Mouse (Mus musculus) bone marrow, adult 2 months (tissue): ENCODE results near the gene Tph1. TPM values are rescaled to one million over a fixed set of nuclear protein-coding genes. Genes with fewer than 3 reads are reported as not detected.

Experiments
- H3K27ac ChIP-seq: fragments of 200-500 bp; 2 replicates; pipeline ENCODE4 v1.5.1; 2012; ENCODE audit warnings: low read depth, mild to moderate bottlenecking, control low read depth, inconsistent platforms, low read length; ENCODE audit not compliant: control insufficient read depth, poor library complexity, insufficient read depth
- H3K4me1 ChIP-seq: fragments of 200-500 bp; 2 replicates; pipeline ENCODE4 v1.6.1; 2011; ENCODE audit warnings: low read length; ENCODE audit not compliant: control insufficient read depth, insufficient read depth
- H3K4me3 ChIP-seq: fragments of 200-500 bp; replicated peaks from 2 replicates; pipeline ENCODE3; 2011; ENCODE audit warnings: mild to moderate bottlenecking, low read depth, low read length, control low read depth; ENCODE audit not compliant: control insufficient read depth
- CTCF ChIP-seq: fragments of 200-500 bp; IDR thresholded peaks from 2 replicates; pipeline ENCODE4 v1.5.1; 2011; ENCODE audit warnings: low read length, control low read depth; ENCODE audit not compliant: control insufficient read depth, insufficient read depth
- POLR2A ChIP-seq: fragments of 200-500 bp; IDR thresholded peaks from 2 replicates; pipeline ENCODE4 v1.6.1; 2011; ENCODE audit warnings: low read depth, mild to moderate bottlenecking, control low read depth, low read length, borderline replicate concordance; ENCODE audit not compliant: control insufficient read depth
- WGBS: fragments of 180-500 bp; shearing (Covaris S2); methylation state at CpG from one replicate; pipeline ENCODE4 v1.1.7; 2018; 5-methylcytosine and 5-hydroxymethylcytosine counted together
- polyA plus RNA-seq: library from polyadenylated mRNA; stranded (reverse); fragments of >200 nt; gene quantifications from 2 replicates; pipeline ENCODE4 v1.2.4, GENCODE M21; 2011; ENCODE audit warnings: low replicate concordance; ENCODE audit not compliant: missing spikeins, insufficient read depth, insufficient read length

Tph1 gene
- not detected in 2 replicates for polyA plus RNA-seq

- no peaks in the 10 kb centered on the region for H3K4me1 ChIP-seq
- TF ChIP-seq CTCF, result no peak
- no peak for TF ChIP-seq POLR2A
- H3K27ac ChIP-seq, result no peak within 1 kb of the TSS
- WGBS, result 31% methylated on average over 10 of the region's 10 CpGs
- no peak within 1 kb of the TSS for H3K4me3 ChIP-seq
Measured at GRCm38 (mm10) chr7:46672160-46672672, at the start of gene Tph1. Tph1 (minus strand) TSS chr7:46672537.

GRCm38 (mm10) chr7:46720460-46720859 lies 48.1 kb upstream of the Tph1 start:
- H3K27ac ChIP-seq, result no peak overlapping the region; the same call in 1 of the 2 replicates
- H3K4me1 ChIP-seq, result no peaks in the 10 kb centered on the region; the same call in 1 of the 2 replicates
- TF ChIP-seq POLR2A (no peak), CTCF (no peak)
- WGBS, result 67% methylated on average over 9 of the region's 9 CpGs
- H3K4me3 ChIP-seq, result no peak overlapping the region

GRCm38 (mm10) chr7:46719526-46719925 lies 47.2 kb upstream of the Tph1 start:
- WGBS, result 56% methylated on average over 7 of the region's 7 CpGs
- Histone ChIP-seq H3K4me3 (no peak overlapping the region), H3K27ac (no peak overlapping the region), H3K4me1 (no peaks in the 10 kb centered on the region; the same call in 1 of the 2 replicates)
- TF ChIP-seq POLR2A, result no peak
- TF ChIP-seq CTCF, result no peak

GRCm38 (mm10) chr7:46718591-46719270 lies 46.4 kb upstream of the Tph1 start:
- Histone ChIP-seq H3K4me3 (no peak overlapping the region), H3K27ac (no peak overlapping the region), H3K4me1 (no peaks in the 10 kb centered on the region; the same call in 1 of the 2 replicates)
- TF ChIP-seq CTCF (no peak), POLR2A (no peak)
- WGBS, result 67% methylated on average over 7 of the region's 7 CpGs

GRCm38 (mm10) chr7:46716897-46717296 lies 44.6 kb upstream of the Tph1 start:
- 6% methylated on average over 5 of the region's 5 CpGs for WGBS
- peaks cover 3% of the 10 kb centered on the region for H3K4me1 ChIP-seq
- TF ChIP-seq CTCF, result no peak
- TF ChIP-seq POLR2A, result no peak
- H3K27ac ChIP-seq, result no peak overlapping the region
- H3K4me3 ChIP-seq, result no peak overlapping the region

- H3K4me1 ChIP-seq, result peaks cover 3% of the 10 kb centered on the region
- H3K27ac ChIP-seq, result no peak within 1 kb of the TSS
- H3K4me3 ChIP-seq, result no peak within 1 kb of the TSS
- 60% methylated on average over 5 of the region's 5 CpGs for WGBS
- no peak for TF ChIP-seq CTCF
- no peak for TF ChIP-seq POLR2A
Measured at GRCm38 (mm10) chr7:46715600-46715999, 43.3 kb upstream of the Tph1 start, which contains the start of gene Saa3. Saa3 (minus strand) TSS chr7:46715700.

- Histone ChIP-seq H3K27ac (no peak overlapping the region), H3K4me1 (peaks cover 3% of the 10 kb centered on the region), H3K4me3 (no peak overlapping the region)
- 30% methylated on average over 6 of the region's 6 CpGs for WGBS
- TF ChIP-seq CTCF, result peak; percentile 73
- TF ChIP-seq POLR2A, result no peak
Measured at GRCm38 (mm10) chr7:46714518-46714917, 42.2 kb upstream of the Tph1 start.

GRCm38 (mm10) chr7:46712250-46712649 lies 39.9 kb upstream of the Tph1 start:
- WGBS, result under 1% methylated on average over 6 of the region's 6 CpGs
- H3K27ac ChIP-seq, result no peak overlapping the region

GRCm38 (mm10) chr7:46710390-46710844 lies 38.1 kb upstream of the Tph1 start, which contains the start of gene Saal1:
Saal1 (minus strand) TSS chr7:46710680.
- peak within 1 kb of the TSS; percentile 26; the same call in 1 of the 2 replicates for H3K27ac ChIP-seq

More at GRCm38 (mm10) chr7:46712250-46712649, 39.9 kb upstream of the Tph1 start:
- Histone ChIP-seq H3K4me1 (peaks cover 3% of the 10 kb centered on the region), H3K4me3 (no peak overlapping the region)
- TF ChIP-seq CTCF (no peak), POLR2A (no peak)

More at GRCm38 (mm10) chr7:46710390-46710844, 38.1 kb upstream of the Tph1 start, which contains the start of gene Saal1:
- WGBS, result under 1% methylated on average over 38 of the region's 38 CpGs
- TF ChIP-seq CTCF (peak; percentile 97), POLR2A (peak; percentile 64; the same call in 1 of the 2 replicates)
- H3K4me3 ChIP-seq, result peak within 1 kb of the TSS; percentile 97
- peaks cover 3% of the 10 kb centered on the region; the same call in 1 of the 2 replicates for H3K4me1 ChIP-seq
